Mouse (Mus musculus) E14TG2a.4 (cell line): Measurements from ENCODE around the gene Arhgap11a.

Experiments
- CTCF ChIP-seq: conservative IDR thresholded peaks from 2 replicates; pipeline ENCODE4 v1.5.1; 2014; ENCODE audit warnings: low read length
- NANOG ChIP-seq: IDR thresholded peaks from 2 replicates; pipeline ENCODE4 v1.6.1; 2014; ENCODE audit warnings: borderline replicate concordance, low read length, mixed read lengths
- POU5F1 ChIP-seq: IDR thresholded peaks from 2 replicates; pipeline ENCODE4 v1.6.1; 2014; ENCODE audit warnings: low read length, borderline replicate concordance

- TF ChIP-seq CTCF = no peak
- no peak for TF ChIP-seq POU5F1
- no peak for TF ChIP-seq NANOG
These were observed 60.6 kb downstream of the Arhgap11a start for GRCm38 (mm10) chr2:113787882-113788281.
